Mouse (Mus musculus): ENCODE measurements at regions not wholly inside any gene's neighbourhood (a gene's known extent, or its start where the extent isn't known, plus 50 kb on each side); places are given as distances from the start of the nearest gene placed in this dataset.
"Not testable (repeated sequence)": the region's sequence is repeated elsewhere in the genome, so short reads cannot be mapped to it uniquely, and the experiment has no call there.

DNA sequence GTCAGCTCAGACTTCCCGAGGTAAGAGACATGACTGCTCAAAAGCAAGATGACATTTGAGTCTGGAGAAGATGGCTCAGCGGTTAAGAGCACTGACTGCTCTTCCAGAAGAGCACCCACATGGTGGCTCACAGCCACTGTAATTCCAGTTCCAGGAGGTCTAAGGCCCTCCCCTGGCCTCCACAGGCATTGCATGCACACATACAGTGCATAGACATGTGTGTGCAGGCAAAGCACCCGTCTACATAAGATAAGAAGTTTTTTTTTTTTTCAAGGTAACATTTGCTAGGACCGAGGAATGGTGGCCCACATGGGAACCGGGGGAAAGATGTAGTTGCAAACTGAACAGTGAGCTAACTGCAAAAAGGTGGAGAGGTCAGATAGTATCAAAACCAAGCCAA is 139.3 kb downstream of the Katnal1 start:
- H3K27ac ChIP-seq (ENCODE audit: low read depth, low read length) = no peak overlapping the region
- ATAC-seq (replicated peaks; ENCODE audit: insufficient number of reproducible peaks, low FRiP score, low TSS enrichment) = no peak
- WGBS (ENCODE audit: insufficient replicate concordance) = 69% methylated on average over 5 of the region's 5 CpGs

DNA sequence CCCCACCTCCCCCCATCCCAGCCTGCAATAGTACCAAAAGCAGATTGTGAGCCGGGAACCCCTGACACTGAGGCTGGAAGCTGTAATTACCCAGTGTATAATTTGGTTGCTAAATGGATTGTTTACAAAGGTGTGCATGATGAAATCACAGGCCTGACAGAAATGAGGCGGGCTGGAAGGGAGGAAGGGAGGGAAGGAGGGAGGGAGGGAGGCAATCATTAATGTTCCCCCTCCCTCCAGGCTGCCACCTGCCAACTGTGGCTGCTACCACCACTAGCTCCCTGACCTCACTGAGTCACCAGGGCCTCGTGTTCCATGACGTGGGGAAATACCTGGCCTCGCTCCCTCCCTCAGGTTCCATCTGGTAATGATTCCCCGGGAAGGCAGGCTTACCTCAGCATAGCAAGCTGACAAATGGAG is 140.0 kb downstream of the Katnal1 start:
- Histone ChIP-seq H3K4me3 (ENCODE audit: low read depth, low read length) (no peak overlapping the region), H3K27me3 (ENCODE audit: control insufficient read depth, insufficient read depth, low read length) (peaks cover 3% of the 10 kb centered on the region; the same call in 1 of the 2 replicates), H3K4me1 (ENCODE audit: control insufficient read depth, insufficient read depth, low read length) (no peaks in the 10 kb centered on the region), H3K4me2 (no peak overlapping the region), H3K36me3 (ENCODE audit: control insufficient read depth, insufficient read depth, low read length) (no peaks in the 10 kb centered on the region), H3K9me3 (replicated peaks; ENCODE audit: control insufficient read depth, low read length) (no peaks in the 10 kb centered on the region), H3K27ac (ENCODE audit: low read depth, low read length) (no peak overlapping the region), H3K9ac (ENCODE audit: low read depth, low read length) (no peak overlapping the region)
- no peak for ATAC-seq (replicated peaks; ENCODE audit: insufficient number of reproducible peaks, low FRiP score, low TSS enrichment)
- WGBS (ENCODE audit: insufficient replicate concordance) = 40% methylated on average over 6 of the region's 6 CpGs

More for the DNA sequence above, 139.3 kb downstream of the Katnal1 start:
- no peak overlapping the region for H3K4me2 ChIP-seq
- H3K9me3 ChIP-seq (replicated peaks; ENCODE audit: control insufficient read depth, low read length) = no peaks in the 10 kb centered on the region
- H3K4me1 ChIP-seq (ENCODE audit: control insufficient read depth, insufficient read depth, low read length) = no peaks in the 10 kb centered on the region
- H3K4me3 ChIP-seq (ENCODE audit: low read depth, low read length) = no peak overlapping the region
- peaks cover 3% of the 10 kb centered on the region; the same call in 1 of the 2 replicates for H3K27me3 ChIP-seq (ENCODE audit: control insufficient read depth, insufficient read depth, low read length)
- no peak overlapping the region for H3K9ac ChIP-seq (ENCODE audit: low read depth, low read length)
- no peaks in the 10 kb centered on the region for H3K36me3 ChIP-seq (ENCODE audit: control insufficient read depth, insufficient read depth, low read length)

DNA sequence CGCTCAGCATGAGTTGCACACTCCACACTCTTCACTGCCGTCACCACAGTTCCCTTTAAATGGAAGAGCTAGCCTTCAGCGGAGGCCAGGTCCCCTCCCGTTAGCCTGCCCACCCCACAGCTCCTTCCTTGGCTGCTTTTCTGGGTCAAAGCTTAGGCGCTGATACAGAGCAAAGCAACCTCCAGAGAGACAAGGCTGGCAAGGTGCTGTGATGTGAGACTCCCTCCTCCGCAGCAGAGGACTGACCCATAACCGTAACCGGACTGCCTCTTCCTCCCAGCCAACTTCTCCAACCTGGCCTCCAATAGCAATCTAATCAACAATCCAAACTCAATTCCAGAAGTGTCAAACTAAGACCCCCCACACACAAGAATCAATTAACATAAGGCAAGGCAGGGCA is 140.4 kb downstream of the Katnal1 start:
- no peaks in the 10 kb centered on the region for H3K4me1 ChIP-seq (ENCODE audit: control insufficient read depth, insufficient read depth, low read length)
- H3K27ac ChIP-seq (ENCODE audit: low read depth, low read length) = no peak overlapping the region
- no peaks in the 10 kb centered on the region for H3K36me3 ChIP-seq (ENCODE audit: control insufficient read depth, insufficient read depth, low read length)
- peaks cover 3% of the 10 kb centered on the region; the same call in 1 of the 2 replicates for H3K27me3 ChIP-seq (ENCODE audit: control insufficient read depth, insufficient read depth, low read length)
- ATAC-seq (replicated peaks; ENCODE audit: insufficient number of reproducible peaks, low FRiP score, low TSS enrichment) = no peak
- whole genome bisulfite sequencing (ENCODE audit: insufficient replicate concordance) = 89% methylated on average over 8 of the region's 8 CpGs
- no peak overlapping the region for H3K4me3 ChIP-seq (ENCODE audit: low read depth, low read length)
- no peak overlapping the region for H3K4me2 ChIP-seq
- H3K9me3 ChIP-seq (replicated peaks; ENCODE audit: control insufficient read depth, low read length) = no peaks in the 10 kb centered on the region
- no peak overlapping the region for H3K9ac ChIP-seq (ENCODE audit: low read depth, low read length)

DNA sequence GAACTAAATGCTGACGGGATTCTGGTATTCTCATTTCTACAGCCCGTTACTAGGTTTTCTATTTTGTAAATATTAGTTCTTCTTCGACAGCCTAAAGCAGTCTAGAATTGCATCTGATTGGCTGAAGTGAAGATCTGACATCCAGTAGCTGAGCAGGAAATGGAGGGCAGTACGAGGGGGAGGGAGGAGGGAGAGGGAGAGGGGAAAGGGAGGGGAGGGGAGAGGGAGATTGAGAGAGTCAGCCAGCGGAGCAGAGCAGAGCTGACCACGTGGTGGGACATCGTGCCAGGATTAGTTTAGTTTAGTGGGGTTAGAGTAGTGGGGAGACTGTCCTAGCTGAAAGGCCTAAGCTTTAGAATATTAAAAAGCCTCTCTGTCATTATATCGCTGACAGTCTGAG is 141.8 kb downstream of the Katnal1 start:
- no peak overlapping the region for H3K9ac ChIP-seq (ENCODE audit: low read depth, low read length)
- WGBS (ENCODE audit: insufficient replicate concordance) = 38% methylated on average over 8 of the region's 8 CpGs
- no peak overlapping the region for H3K4me2 ChIP-seq
- no peaks in the 10 kb centered on the region for H3K36me3 ChIP-seq (ENCODE audit: control insufficient read depth, insufficient read depth, low read length)
- ATAC-seq (replicated peaks; ENCODE audit: insufficient number of reproducible peaks, low FRiP score, low TSS enrichment) = no peak
- peaks cover 3% of the 10 kb centered on the region; the same call in 1 of the 2 replicates for H3K27me3 ChIP-seq (ENCODE audit: control insufficient read depth, insufficient read depth, low read length)
- no peak overlapping the region for H3K27ac ChIP-seq (ENCODE audit: low read depth, low read length)
- no peaks in the 10 kb centered on the region for H3K4me1 ChIP-seq (ENCODE audit: control insufficient read depth, insufficient read depth, low read length)
- H3K4me3 ChIP-seq (ENCODE audit: low read depth, low read length) = no peak overlapping the region
- H3K9me3 ChIP-seq (replicated peaks; ENCODE audit: control insufficient read depth, low read length) = no peaks in the 10 kb centered on the region

DNA sequence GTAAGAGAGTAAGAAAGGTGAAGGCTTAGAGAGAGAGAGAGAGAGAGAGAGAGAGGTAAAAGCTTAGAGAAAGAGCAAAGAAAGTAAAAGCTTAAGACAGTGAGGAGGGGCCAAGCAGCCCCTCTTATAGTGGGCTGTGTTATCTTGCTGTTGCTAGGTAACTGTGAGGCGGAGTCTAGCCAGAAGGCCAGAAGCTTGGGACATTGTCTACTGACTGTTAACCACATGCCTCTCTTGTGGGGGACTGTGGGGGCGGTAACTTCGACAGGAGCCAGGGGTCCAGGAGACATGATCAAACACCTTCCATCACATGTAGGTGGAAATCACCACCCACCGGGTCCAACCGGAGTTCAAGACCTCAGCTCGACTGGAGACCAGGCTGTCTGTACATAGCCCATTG is 148.0 kb downstream of the Katnal1 start:
- H3K4me1 ChIP-seq (ENCODE audit: control insufficient read depth, insufficient read depth, low read length); H3K4me2 ChIP-seq; ATAC-seq (replicated peaks; ENCODE audit: insufficient number of reproducible peaks, low FRiP score, low TSS enrichment); H3K9me3 ChIP-seq (replicated peaks; ENCODE audit: control insufficient read depth, low read length); H3K27me3 ChIP-seq (ENCODE audit: control insufficient read depth, insufficient read depth, low read length); H3K9ac ChIP-seq (ENCODE audit: low read depth, low read length); H3K4me3 ChIP-seq (ENCODE audit: low read depth, low read length); H3K36me3 ChIP-seq (ENCODE audit: control insufficient read depth, insufficient read depth, low read length); H3K27ac ChIP-seq (ENCODE audit: low read depth, low read length): not testable (repeated sequence)
- 55% methylated on average over 6 of the region's 6 CpGs for WGBS (ENCODE audit: insufficient replicate concordance)

DNA sequence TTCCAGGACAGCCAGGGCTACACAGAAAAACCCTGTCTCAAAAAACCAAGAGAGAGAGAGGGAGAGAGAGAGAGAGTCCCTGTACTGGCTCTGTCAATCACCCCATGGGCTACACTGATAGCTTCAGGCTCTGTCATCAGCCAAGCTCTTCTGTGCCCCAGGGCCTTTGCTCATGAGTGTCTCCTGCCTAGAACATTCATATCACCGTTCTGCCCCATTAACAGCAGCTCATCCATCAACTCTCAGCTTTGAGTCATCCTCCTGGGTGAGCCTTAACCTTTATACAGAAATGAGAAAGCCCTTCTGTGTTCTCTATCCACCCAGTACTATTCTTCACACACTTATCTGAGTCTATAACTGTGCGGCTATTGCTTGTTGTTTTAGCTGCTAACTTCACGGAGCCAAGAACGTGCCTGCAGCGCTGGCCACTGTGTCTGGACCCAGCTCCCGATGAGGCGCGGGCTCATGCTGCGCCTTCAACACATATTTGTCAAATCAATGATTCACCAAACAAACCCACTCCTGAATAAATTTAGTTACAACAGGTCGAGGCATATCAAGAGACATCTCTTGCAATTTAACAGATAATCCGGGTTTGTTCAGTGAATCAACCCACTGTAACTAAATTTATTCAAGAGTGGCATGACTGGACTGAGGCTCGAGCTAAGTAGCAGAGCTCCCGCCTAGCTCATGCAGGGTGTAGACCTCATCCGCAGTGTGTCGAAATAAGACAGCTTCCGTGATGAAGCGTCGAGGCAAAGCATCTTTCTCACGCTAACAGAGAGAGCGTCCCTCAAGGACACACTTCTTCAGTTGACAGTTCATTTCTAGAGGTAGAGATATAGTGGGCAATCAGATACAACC is 152.1 kb downstream of the Katnal1 start:
- H3K4me1 ChIP-seq (ENCODE audit: control insufficient read depth, insufficient read depth, low read length) = peaks cover 6% of the 10 kb centered on the region
- H3K9ac ChIP-seq (ENCODE audit: low read depth, low read length) = no peak overlapping the region
- ATAC-seq (replicated peaks; ENCODE audit: insufficient number of reproducible peaks, low FRiP score, low TSS enrichment) = no peak
- no peaks in the 10 kb centered on the region for H3K9me3 ChIP-seq (replicated peaks; ENCODE audit: control insufficient read depth, low read length)
- no peak overlapping the region for H3K4me3 ChIP-seq (ENCODE audit: low read depth, low read length)
- no peaks in the 10 kb centered on the region for H3K27me3 ChIP-seq (ENCODE audit: control insufficient read depth, insufficient read depth, low read length)
- H3K36me3 ChIP-seq (ENCODE audit: control insufficient read depth, insufficient read depth, low read length) = no peaks in the 10 kb centered on the region
- 77% methylated on average over 20 of the region's 20 CpGs for WGBS (ENCODE audit: insufficient replicate concordance)
- H3K27ac ChIP-seq (ENCODE audit: low read depth, low read length) = no peak overlapping the region
- H3K4me2 ChIP-seq = no peak overlapping the region

DNA sequence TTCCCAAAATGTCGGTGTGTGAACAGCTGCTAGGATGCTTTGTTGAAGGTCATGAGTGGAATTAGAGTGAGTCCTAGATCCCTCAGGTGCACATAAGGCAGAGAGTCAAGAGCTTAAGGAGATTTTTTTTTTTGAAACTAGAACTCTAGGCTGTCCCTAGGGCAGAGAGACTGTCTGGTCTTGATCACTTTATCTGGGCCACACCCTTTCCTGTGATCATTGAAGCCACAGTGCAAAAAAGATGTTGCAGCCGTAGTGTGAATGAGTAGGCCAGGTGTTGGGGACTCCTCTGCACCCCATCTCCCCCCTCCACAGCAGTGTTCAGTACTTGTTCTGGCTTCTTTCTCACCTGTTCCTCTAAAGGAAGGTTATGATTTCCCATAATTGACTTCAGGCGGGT is 153.9 kb downstream of the Katnal1 start:
- no peak overlapping the region for H3K4me2 ChIP-seq
- ATAC-seq (replicated peaks; ENCODE audit: insufficient number of reproducible peaks, low FRiP score, low TSS enrichment) = no peak
- H3K4me3 ChIP-seq (ENCODE audit: low read depth, low read length) = no peak overlapping the region
- no peak overlapping the region for H3K9ac ChIP-seq (ENCODE audit: low read depth, low read length)
- WGBS (ENCODE audit: insufficient replicate concordance) = 70% methylated on average over 3 of the region's 3 CpGs
- H3K27me3 ChIP-seq (ENCODE audit: control insufficient read depth, insufficient read depth, low read length) = no peaks in the 10 kb centered on the region
- H3K4me1 ChIP-seq (ENCODE audit: control insufficient read depth, insufficient read depth, low read length) = peaks cover 6% of the 10 kb centered on the region
- H3K36me3 ChIP-seq (ENCODE audit: control insufficient read depth, insufficient read depth, low read length) = no peaks in the 10 kb centered on the region
- no peaks in the 10 kb centered on the region for H3K9me3 ChIP-seq (replicated peaks; ENCODE audit: control insufficient read depth, low read length)
- H3K27ac ChIP-seq (ENCODE audit: low read depth, low read length) = no peak overlapping the region

DNA sequence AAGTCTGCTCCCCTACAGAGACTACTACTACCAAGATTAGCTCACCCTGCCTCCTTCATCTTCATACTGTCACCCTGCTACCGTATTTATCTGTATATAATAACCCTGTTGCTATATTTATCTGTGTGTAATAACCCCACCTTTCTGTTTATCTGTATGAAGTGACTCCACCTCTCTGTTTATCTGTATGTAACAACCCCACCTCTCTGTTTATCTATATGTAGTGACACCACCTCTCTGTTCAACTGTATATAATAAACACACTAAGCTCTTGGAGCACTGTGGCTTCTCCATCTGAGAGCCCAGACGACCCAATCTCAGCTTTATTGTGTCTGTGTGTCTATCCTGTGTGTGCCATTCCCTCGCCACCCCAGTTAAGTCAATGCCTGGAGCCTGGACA is 154.7 kb downstream of the Katnal1 start:
- ATAC-seq (replicated peaks; ENCODE audit: insufficient number of reproducible peaks, low FRiP score, low TSS enrichment) = no peak

DNA sequence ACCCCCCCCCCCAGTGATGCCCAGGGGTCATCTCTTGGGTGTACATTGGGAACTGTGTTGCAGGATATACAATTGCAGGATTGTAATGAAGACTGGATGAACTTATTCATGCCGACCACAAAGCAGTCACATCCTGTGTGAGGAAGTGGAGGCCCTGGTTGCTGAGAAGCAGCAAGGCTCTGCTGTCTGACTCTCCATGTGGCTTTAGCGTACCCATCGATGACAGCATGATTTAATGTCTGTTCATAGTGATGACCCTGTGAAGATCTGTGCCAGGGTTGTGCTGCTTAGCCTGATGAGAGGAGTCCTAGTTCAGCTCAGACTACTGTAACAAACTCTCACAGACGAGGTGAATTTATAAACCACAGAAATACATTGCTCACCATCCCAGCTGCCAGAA is 159.7 kb downstream of the Katnal1 start:
- no peak overlapping the region for H3K9ac ChIP-seq (ENCODE audit: low read depth, low read length)
- H3K4me1 ChIP-seq (ENCODE audit: control insufficient read depth, insufficient read depth, low read length) = peaks cover 5% of the 10 kb centered on the region
- no peak overlapping the region for H3K27ac ChIP-seq (ENCODE audit: low read depth, low read length)
- H3K4me3 ChIP-seq (ENCODE audit: low read depth, low read length) = no peak overlapping the region
- WGBS (ENCODE audit: insufficient replicate concordance) = 73% methylated on average over 4 of the region's 4 CpGs
- no peak for ATAC-seq (replicated peaks; ENCODE audit: insufficient number of reproducible peaks, low FRiP score, low TSS enrichment)
- H3K4me2 ChIP-seq = no peak overlapping the region
- no peaks in the 10 kb centered on the region for H3K36me3 ChIP-seq (ENCODE audit: control insufficient read depth, insufficient read depth, low read length)
- H3K9me3 ChIP-seq (replicated peaks; ENCODE audit: control insufficient read depth, low read length) = no peaks in the 10 kb centered on the region
- H3K27me3 ChIP-seq (ENCODE audit: control insufficient read depth, insufficient read depth, low read length) = no peaks in the 10 kb centered on the region

More for the DNA sequence above, 154.7 kb downstream of the Katnal1 start:
- Histone ChIP-seq H3K4me1 (ENCODE audit: control insufficient read depth, insufficient read depth, low read length) (peaks cover 6% of the 10 kb centered on the region), H3K4me2 (no peak overlapping the region), H3K36me3 (ENCODE audit: control insufficient read depth, insufficient read depth, low read length) (no peaks in the 10 kb centered on the region), H3K9ac (ENCODE audit: low read depth, low read length) (no peak overlapping the region), H3K9me3 (replicated peaks; ENCODE audit: control insufficient read depth, low read length) (no peaks in the 10 kb centered on the region), H3K27ac (ENCODE audit: low read depth, low read length) (no peak overlapping the region), H3K4me3 (ENCODE audit: low read depth, low read length) (no peak overlapping the region), H3K27me3 (ENCODE audit: control insufficient read depth, insufficient read depth, low read length) (no peaks in the 10 kb centered on the region)
- WGBS (ENCODE audit: insufficient replicate concordance) = 44% methylated on average over 3 of the region's 3 CpGs

Data from heart, embryonic 11.5 days (tissue).